Mouse (Mus musculus): Measurements from ENCODE around the gene Ets1.

DNA sequence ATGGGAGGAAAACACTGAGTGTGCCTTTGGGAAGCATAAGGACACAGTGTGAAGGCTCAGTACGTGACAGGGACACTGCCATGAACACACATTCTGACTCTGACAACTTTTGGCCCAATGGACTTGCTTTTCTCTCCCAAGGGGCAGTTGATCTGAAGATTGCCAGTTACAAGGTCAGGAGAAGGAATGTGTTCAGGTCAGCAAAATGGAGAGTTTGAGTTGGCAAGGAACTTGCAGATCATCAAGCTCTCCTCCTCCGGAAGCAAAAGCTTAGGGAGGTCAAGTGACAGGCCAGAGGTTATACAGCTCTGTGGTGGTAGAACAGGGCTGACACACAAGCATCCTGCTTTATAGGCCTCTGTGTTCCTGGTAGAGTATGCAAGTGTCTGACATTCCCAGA lies 21.1 kb downstream of the Ets1 start:
- TF ChIP-seq POLR2A (IDR thresholded peaks at IDR 0.05; ENCODE audit: extremely low read depth, insufficient read depth, low read length) (no peak), CTCF (IDR thresholded peaks at IDR 0.05; ENCODE audit: extremely low read depth, insufficient read depth, low read length) (no peak)

All from cortical plate, adult 2 months (tissue).